In genomic region chr5:30914101-30914635, GRCm38 (mm10) we compare ENCODE assay signal across 9 mouse cellular contexts. TPM values are rescaled to one million over a fixed set of nuclear protein-coding genes. Genes with fewer than 3 reads are reported as not detected.
DNase-seq lines count a peak whose midpoint lies in the region; ATAC-seq and TF ChIP-seq lines count a peak whose summit lies in the region.
"Had no signal": no experiment of that assay in that cellular context is flagged by ENCODE, and none has a peak within 500 bp of the region (broad histone marks: within the 10 kb centered on the region; RNA-seq: fewer than 3 reads in every experiment).

No protein-coding gene starts in this region.

- H3K4me1 ChIP-seq in kidney, embryonic 14.5 days (ENCODE audit: control insufficient read depth, insufficient read depth, low read length), result peaks cover 54% of the 10 kb centered on the region
- peaks cover 35% of the 10 kb centered on the region for H3K4me1 ChIP-seq in bone marrow macrophage, adult 2 months (ENCODE audit: control insufficient read depth, insufficient read depth, low read length)
- H3K4me1 ChIP-seq in hindbrain, embryonic 14.5 days (replicated peaks; ENCODE audit: control insufficient read depth, insufficient read depth, low read length), result peaks cover 24% of the 10 kb centered on the region
- peaks cover 18% of the 10 kb centered on the region for H3K4me1 ChIP-seq in midbrain, embryonic 15.5 days

- no peaks in the 10 kb centered on the region for H3K9me3 ChIP-seq in kidney, embryonic 14.5 days (ENCODE audit: control insufficient read depth, low read length)
- H3K9me3 ChIP-seq in hindbrain, embryonic 14.5 days (ENCODE audit: control insufficient read depth, low read length), result no peaks in the 10 kb centered on the region
- H3K9me3 ChIP-seq in midbrain, embryonic 15.5 days, result no peaks in the 10 kb centered on the region

- no peak for TF ChIP-seq CTCF in bone marrow macrophage, adult 2 months (IDR thresholded peaks at IDR 0.05; ENCODE audit: low read depth, low read length)

- peak overlapping the region; percentile 61 for H3K4me2 ChIP-seq in kidney, embryonic 14.5 days (replicated peaks; ENCODE audit: low read depth, low read length)
- peak overlapping the region; percentile 43 for H3K4me2 ChIP-seq in hindbrain, embryonic 14.5 days (replicated peaks)
- H3K4me2 ChIP-seq in midbrain, embryonic 15.5 days, result peak overlapping the region; percentile 22; the same call in 1 of the 2 replicates

- no peak for ATAC-seq in kidney, embryonic 14.5 days (ENCODE audit: low FRiP score, low TSS enrichment)
- ATAC-seq in hindbrain, embryonic 14.5 days (ENCODE audit: low FRiP score), result no peak
- ATAC-seq in midbrain, embryonic 15.5 days (replicated peaks), result no peak
- no peak for ATAC-seq in megakaryocyte-erythroid progenitor cell, adult 5-6 weeks (replicated peaks; ENCODE audit: low FRiP score, low TSS enrichment, poor library complexity, severe bottlenecking)
- ATAC-seq: Patski had no signal

- H3K27ac ChIP-seq in kidney, embryonic 14.5 days (ENCODE audit: low read depth, low read length), result peak overlapping the region; percentile 96
- H3K27ac ChIP-seq in bone marrow macrophage, adult 2 months (ENCODE audit: insufficient read depth, low read depth, low read length), result peak overlapping the region; percentile 95
- peak overlapping the region; percentile 62; the same call in 1 of the 2 replicates for H3K27ac ChIP-seq in hindbrain, embryonic 14.5 days
- H3K27ac ChIP-seq in midbrain, embryonic 15.5 days, result peak overlapping the region; percentile 62; the same call in 1 of the 2 replicates

- peaks cover 26% of the 10 kb centered on the region for H3K36me3 ChIP-seq in kidney, embryonic 14.5 days (ENCODE audit: control insufficient read depth, insufficient read depth, low read length)
- H3K36me3 ChIP-seq in hindbrain, embryonic 14.5 days (replicated peaks; ENCODE audit: control insufficient read depth, insufficient read depth), result no peaks in the 10 kb centered on the region
- no peaks in the 10 kb centered on the region for H3K36me3 ChIP-seq in midbrain, embryonic 15.5 days (replicated peaks)

- DNase-seq in kidney, adult 18-20 months, result no peak
- no peak for DNase-seq in hindbrain, embryonic 14.5 days (ENCODE audit: low spot score)
- DNase-seq in cerebellum, postnatal 10 days, result no peak
- DNase-seq in urinary bladder, postnatal 10 days (ENCODE audit: low spot score), result no peak

- peak overlapping the region; percentile 60 for H3K4me3 ChIP-seq in kidney, embryonic 14.5 days (ENCODE audit: low read length)
- H3K4me3 ChIP-seq in bone marrow macrophage, adult 2 months (ENCODE audit: insufficient read depth, low read length), result peak overlapping the region; percentile 57
- peak overlapping the region; percentile 12; the same call in 1 of the 2 replicates for H3K4me3 ChIP-seq in hindbrain, embryonic 14.5 days (replicated peaks; ENCODE audit: low read length)
- no peak overlapping the region for H3K4me3 ChIP-seq in midbrain, embryonic 15.5 days

- H3K27me3 ChIP-seq in kidney, embryonic 14.5 days (ENCODE audit: control insufficient read depth, insufficient read depth, low read length), result no peaks in the 10 kb centered on the region
- H3K27me3 ChIP-seq in hindbrain, embryonic 14.5 days (ENCODE audit: control insufficient read depth, insufficient read depth, low read length), result no peaks in the 10 kb centered on the region
- H3K27me3 ChIP-seq in midbrain, embryonic 15.5 days (replicated peaks), result no peaks in the 10 kb centered on the region
- H3K27me3 ChIP-seq: Patski had no signal

- peak overlapping the region; percentile 74 for H3K9ac ChIP-seq in kidney, embryonic 14.5 days (ENCODE audit: low read depth, low read length)
- peak overlapping the region; percentile 47; the same call in 1 of the 2 replicates for H3K9ac ChIP-seq in hindbrain, embryonic 14.5 days
- no peak overlapping the region for H3K9ac ChIP-seq in midbrain, embryonic 15.5 days

- TF ChIP-seq POLR2A in bone marrow macrophage, adult 2 months (IDR thresholded peaks at IDR 0.05; ENCODE audit: borderline replicate concordance, low read depth, low read length), result no peak

- 42% methylated on average over 7 of the region's 7 CpGs for whole genome bisulfite sequencing in kidney, embryonic 14.5 days
- WGBS in hindbrain, embryonic 14.5 days, result 73% methylated on average over 7 of the region's 7 CpGs
- 87% methylated on average over 7 of the region's 7 CpGs for WGBS in midbrain, embryonic 15.5 days

RNA-seq across cellular contexts. Expression of gene Emilin1, which starts 1.0 kb away (rescaled TPM):
- polyA plus RNA-seq in kidney, embryonic 14.5 days (2014; fragmentation: Nextera tagmentation; extraction: Ambion mirVana), result 170 and 191 TPM in 2 replicates
- polyA plus RNA-seq in bone marrow macrophage, adult 2 months (2012; ENCODE audit: insufficient read depth, insufficient read length, missing spikeins), result 29.1 and 37.2 TPM in 2 replicates
- polyA plus RNA-seq in hindbrain, embryonic 14.5 days (2014; fragmentation: Nextera tagmentation; extraction: Ambion mirVana), result 14.1 and 17.1 TPM in 2 replicates
- 17.8 and 20.3 TPM in 2 replicates for polyA plus RNA-seq in midbrain, embryonic 15.5 days (2015; fragmentation: Nextera tagmentation; extraction: Ambion mirVana)
- 13.5 and 18.9 TPM in 2 replicates for total RNA-seq in megakaryocyte-erythroid progenitor cell, adult 5-6 weeks (2014; fragmentation: Nextera tagmentation)
- total RNA-seq in megakaryocyte-erythroid progenitor cell, adult 5-6 weeks (2017), result 5.7 and 10.3 TPM in 2 replicates

RNA-seq across cellular contexts. Expression of gene Ost4, which starts 6.6 kb away (rescaled TPM):
- polyA plus RNA-seq in kidney, embryonic 14.5 days (2014; fragmentation: Nextera tagmentation; extraction: Ambion mirVana), result 500 and 653 TPM in 2 replicates
- polyA plus RNA-seq in bone marrow macrophage, adult 2 months (2012; ENCODE audit: insufficient read depth, insufficient read length, missing spikeins), result 317 and 358 TPM in 2 replicates
- polyA plus RNA-seq in hindbrain, embryonic 14.5 days (2014; fragmentation: Nextera tagmentation; extraction: Ambion mirVana), result 228 and 259 TPM in 2 replicates
- polyA plus RNA-seq in midbrain, embryonic 15.5 days (2015; fragmentation: Nextera tagmentation; extraction: Ambion mirVana), result 217 and 225 TPM in 2 replicates
- total RNA-seq in megakaryocyte-erythroid progenitor cell, adult 5-6 weeks (2014; fragmentation: Nextera tagmentation), result 270 and 300 TPM in 2 replicates
- 278 and 305 TPM in 2 replicates for total RNA-seq in megakaryocyte-erythroid progenitor cell, adult 5-6 weeks (2017)

RNA-seq across cellular contexts. Expression of gene Khk, which starts 7.1 kb away (rescaled TPM):
- polyA plus RNA-seq in kidney, embryonic 14.5 days (2014; fragmentation: Nextera tagmentation; extraction: Ambion mirVana), result 29.7 and 31.4 TPM in 2 replicates
- 29.8 and 38.9 TPM in 2 replicates for polyA plus RNA-seq in bone marrow macrophage, adult 2 months (2012; ENCODE audit: insufficient read depth, insufficient read length, missing spikeins)
- polyA plus RNA-seq in hindbrain, embryonic 14.5 days (2014; fragmentation: Nextera tagmentation; extraction: Ambion mirVana), result 9.0 and 11.2 TPM in 2 replicates
- 8.0 and 10.4 TPM in 2 replicates for polyA plus RNA-seq in midbrain, embryonic 15.5 days (2015; fragmentation: Nextera tagmentation; extraction: Ambion mirVana)
- total RNA-seq in megakaryocyte-erythroid progenitor cell, adult 5-6 weeks (2014; fragmentation: Nextera tagmentation), result 80.4 and 113 TPM in 2 replicates
- total RNA-seq in megakaryocyte-erythroid progenitor cell, adult 5-6 weeks (2017), result 64.4 and 90.0 TPM in 2 replicates

RNA-seq across cellular contexts. Expression of gene Agbl5, which starts 25.7 kb away (rescaled TPM):
- polyA plus RNA-seq in kidney, embryonic 14.5 days (2014; fragmentation: Nextera tagmentation; extraction: Ambion mirVana), result 19.5 and 27.1 TPM in 2 replicates
- polyA plus RNA-seq in bone marrow macrophage, adult 2 months (2012; ENCODE audit: insufficient read depth, insufficient read length, missing spikeins), result 5.8 and 6.5 TPM in 2 replicates
- polyA plus RNA-seq in hindbrain, embryonic 14.5 days (2014; fragmentation: Nextera tagmentation; extraction: Ambion mirVana), result 25.5 and 28.6 TPM in 2 replicates
- polyA plus RNA-seq in midbrain, embryonic 15.5 days (2015; fragmentation: Nextera tagmentation; extraction: Ambion mirVana), result 25.2 and 32.3 TPM in 2 replicates
- total RNA-seq in megakaryocyte-erythroid progenitor cell, adult 5-6 weeks (2014; fragmentation: Nextera tagmentation), result 13.6 and 29.9 TPM in 2 replicates
- total RNA-seq in megakaryocyte-erythroid progenitor cell, adult 5-6 weeks (2017), result 12.1 and 23.3 TPM in 2 replicates

RNA-seq across cellular contexts. Expression of gene Cgref1, which starts 31.2 kb away (rescaled TPM):
- 7.5 and 10.4 TPM in 2 replicates for polyA plus RNA-seq in kidney, embryonic 14.5 days (2014; fragmentation: Nextera tagmentation; extraction: Ambion mirVana)
- not detected in 2 replicates for polyA plus RNA-seq in bone marrow macrophage, adult 2 months (2012; ENCODE audit: insufficient read depth, insufficient read length, missing spikeins)
- polyA plus RNA-seq in hindbrain, embryonic 14.5 days (2014; fragmentation: Nextera tagmentation; extraction: Ambion mirVana), result 62.4 and 71.4 TPM in 2 replicates
- polyA plus RNA-seq in midbrain, embryonic 15.5 days (2015; fragmentation: Nextera tagmentation; extraction: Ambion mirVana), result 62.7 and 66.5 TPM in 2 replicates
- total RNA-seq in megakaryocyte-erythroid progenitor cell, adult 5-6 weeks (2014; fragmentation: Nextera tagmentation), result 0.35 TPM in 1 of 2 replicates, not detected in the other
- total RNA-seq in megakaryocyte-erythroid progenitor cell, adult 5-6 weeks (2017), result 0.46 TPM in 1 of 2 replicates, not detected in the other
